Mouse (Mus musculus) layer of hippocampus, postnatal 10 days (tissue): ENCODE measurements at regions not wholly inside any gene's neighbourhood (a gene's known extent, or its start where the extent isn't known, plus 50 kb on each side); places are given as distances from the start of the nearest gene placed in this dataset.
A peak's percentile ranks its signal among the peaks of the same experiment; 100 is the strongest.
"Not testable (repeated sequence)": the region's sequence is repeated elsewhere in the genome, so short reads cannot be mapped to it uniquely, and the experiment has no call there.

Source experiments
- DNase-seq, 2 experiments: peaks; one replicate each; pipeline ENCODE4 v3.0.0; 2021; ENCODE audit warnings: low spot score in 2 of 2

- DNase-seq, result not testable (repeated sequence)
Measured at GRCm38 (mm10) chr6:18566934-18567333, 52.3 kb upstream of the Cttnbp2 start.

DNA sequence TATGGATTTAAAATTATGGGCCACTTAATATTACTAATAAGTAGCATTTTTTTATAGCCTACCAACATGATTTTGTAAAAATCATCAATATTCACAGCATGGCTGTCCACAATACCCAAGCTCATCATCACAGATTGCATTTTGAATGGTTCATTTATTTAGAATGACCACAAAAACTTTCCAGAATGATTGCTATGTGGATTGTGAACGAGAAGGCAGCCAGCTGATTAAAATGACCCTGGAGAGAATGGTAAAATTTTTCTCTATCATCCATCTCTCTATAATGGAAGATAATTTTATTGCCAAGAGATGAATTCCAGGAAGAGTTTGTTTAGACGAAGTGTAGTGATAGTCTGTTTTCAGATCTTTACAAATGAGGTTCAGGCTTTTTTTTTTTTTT lies 54.6 kb upstream of the Cttnbp2 start:
- DNase-seq, result no peak

DNA sequence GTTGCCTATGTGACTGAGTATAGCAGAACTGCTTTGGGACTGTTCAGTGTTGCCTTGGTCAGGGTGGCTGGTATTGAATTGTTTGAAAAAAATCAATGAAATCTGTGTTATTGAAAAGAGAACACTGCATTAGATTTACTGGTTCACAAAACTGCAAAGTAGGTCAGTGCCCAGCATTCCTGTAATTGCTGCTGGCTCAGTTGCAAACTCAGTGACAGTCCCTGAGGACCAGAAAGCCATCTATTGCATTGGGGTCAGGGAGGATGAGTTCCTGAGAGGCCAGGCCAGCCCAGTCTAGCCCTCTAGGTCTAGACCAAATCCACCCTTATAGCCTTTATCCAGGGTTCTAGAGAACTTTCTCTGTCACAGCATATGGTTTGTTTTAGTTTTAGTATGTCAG lies 63.9 kb upstream of the Cttnbp2 start:
- no peak for DNase-seq

GRCm38 (mm10) chr6:18589436-18589835 lies 74.8 kb upstream of the Cttnbp2 start:
- DNase-seq, result no peak

- no peak for DNase-seq
Measured at GRCm38 (mm10) chr6:18596680-18597079, 82.0 kb upstream of the Cttnbp2 start.

DNA sequence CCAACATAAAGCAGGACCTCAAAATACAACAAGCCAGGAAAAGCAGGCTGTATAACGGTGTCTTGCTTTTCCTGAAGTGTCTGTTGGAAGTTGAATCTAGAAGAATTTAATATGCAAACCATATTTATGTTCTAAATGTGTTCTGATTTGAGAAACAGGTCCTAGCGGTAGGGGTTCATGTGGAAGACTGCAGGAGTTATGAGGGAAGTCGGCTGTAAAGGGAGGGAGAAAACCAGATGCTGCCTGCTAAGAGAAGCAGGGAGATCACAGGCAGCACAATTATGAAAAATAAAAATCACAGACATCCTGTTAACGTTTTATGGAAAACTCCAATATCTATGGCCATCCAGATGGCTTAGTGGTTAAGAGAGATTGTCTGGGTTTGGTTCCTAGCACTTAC lies 85.0 kb upstream of the Cttnbp2 start:
- DNase-seq, result no peak

DNA sequence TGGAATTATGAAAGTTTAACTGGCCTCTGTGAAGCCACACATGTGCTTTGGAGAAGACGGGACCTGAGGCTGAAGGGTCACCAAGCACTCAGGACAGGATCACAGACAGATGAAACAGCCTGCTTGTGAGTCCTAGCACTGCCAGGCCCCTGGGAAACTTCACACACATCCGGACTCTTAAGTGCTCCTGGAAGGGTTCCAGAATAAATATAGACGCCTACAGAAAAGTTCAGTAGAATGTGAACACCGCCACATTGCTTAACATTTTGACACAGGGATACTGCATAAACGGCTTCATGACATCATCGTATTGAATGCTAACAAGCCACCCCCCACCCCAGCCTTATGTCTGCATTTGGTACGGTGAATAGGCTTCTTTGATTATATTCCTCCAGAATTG lies 87.3 kb upstream of the Cttnbp2 start:
- no peak for DNase-seq

DNA sequence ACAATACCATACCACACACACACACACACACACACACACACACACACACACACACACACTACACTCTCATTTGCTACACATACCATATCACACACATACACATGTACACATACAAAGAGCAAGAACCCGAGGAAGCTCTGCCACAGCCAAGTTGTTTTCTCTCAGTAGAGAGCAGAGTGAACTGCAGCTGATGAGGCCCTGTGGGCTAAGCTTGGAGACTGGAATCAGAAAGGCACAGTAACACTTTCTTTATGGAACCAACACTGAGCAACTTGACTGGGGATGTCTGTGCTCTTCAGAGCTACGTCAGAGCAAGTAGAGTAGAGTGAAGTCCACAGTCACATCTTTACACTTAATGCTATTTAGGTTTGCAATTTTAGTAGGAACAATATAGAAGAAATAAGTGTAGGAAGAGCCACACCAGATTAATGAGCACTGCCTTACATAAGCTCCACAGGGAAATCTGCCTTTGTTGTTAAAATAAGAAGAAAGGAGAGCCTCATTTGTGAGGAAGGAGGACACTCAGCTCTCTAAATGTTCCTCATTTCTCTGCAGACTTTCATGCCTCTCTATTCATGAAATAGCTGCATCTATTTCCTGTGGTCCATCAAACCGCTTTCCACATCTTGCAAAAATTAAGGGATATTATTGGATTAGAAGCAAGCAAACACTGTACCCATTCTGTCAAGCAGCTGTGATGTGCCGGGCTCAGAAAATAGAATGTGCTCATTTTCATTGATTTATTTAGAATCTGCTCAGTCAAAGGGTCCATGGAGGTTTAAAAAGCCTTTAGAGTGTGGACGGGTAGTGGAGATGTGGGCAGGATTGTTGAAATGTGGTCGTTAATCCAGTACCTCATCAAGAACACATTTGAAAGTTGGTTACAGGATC lies 107.0 kb upstream of the Cttnbp2 start:
- peak in 1 of 2 experiments; percentile 13 for DNase-seq

DNA sequence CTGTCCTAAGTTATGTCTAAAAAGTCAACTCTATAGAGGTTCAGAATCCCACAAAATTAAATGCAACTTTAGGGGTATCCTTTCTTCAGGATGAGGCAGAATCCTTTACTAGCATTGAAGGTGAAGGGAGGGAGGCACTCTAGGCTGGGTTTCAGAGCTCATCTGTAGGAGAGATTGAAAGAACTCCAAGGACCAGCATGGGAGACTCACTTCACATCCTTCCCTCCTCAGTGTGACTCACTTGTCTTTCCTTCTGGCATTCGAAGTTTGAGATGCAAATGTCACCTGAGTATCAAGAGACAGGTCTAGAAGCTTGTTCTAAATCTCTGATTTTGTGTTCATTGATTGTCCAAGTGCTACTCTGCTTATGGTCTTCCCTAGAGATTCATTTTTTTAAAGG lies 113.9 kb upstream of the Cttnbp2 start:
- DNase-seq, result no peak

DNA sequence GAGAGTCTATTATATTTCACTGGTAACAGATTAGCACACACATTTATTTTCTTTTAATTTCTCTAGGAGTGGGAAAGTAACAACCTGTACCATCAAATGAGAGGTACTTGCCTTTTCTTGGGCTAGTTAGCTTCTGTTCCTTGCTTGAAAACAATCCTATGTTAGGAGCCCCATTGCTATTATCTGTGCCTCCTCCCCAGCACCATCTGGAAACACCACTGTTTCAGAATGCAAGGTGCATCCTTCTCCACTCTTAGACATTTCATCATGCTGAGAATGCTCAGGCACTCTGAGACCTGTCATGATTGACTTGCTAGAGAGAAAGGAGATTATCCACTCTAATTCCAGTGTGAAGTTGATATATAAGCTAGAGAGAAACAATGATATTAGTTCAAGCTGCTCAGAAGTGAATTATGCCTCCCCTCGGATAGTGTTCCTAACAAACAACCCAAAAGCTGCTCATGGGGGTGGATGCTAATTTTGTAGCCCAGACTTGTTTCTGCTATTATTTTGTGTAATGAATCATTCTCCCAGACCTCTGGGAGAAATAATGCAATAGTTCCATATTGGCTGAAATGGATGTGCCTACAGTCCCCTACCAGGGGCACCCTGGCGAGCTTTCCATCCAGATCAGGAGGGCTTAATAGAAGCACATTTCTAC lies 119.0 kb upstream of the Cttnbp2 start:
- DNase-seq, result peak in 1 of 2 experiments; percentile 15

GRCm38 (mm10) chr6:18639712-18640383 lies 125.2 kb upstream of the Cttnbp2 start:
- peak; percentile 10 to 28 for DNase-seq

- peak in 1 of 2 experiments; percentile 13 for DNase-seq
Measured at GRCm38 (mm10) chr6:18648898-18649591, 134.4 kb upstream of the Cttnbp2 start.

- DNase-seq, result no peak
Measured at GRCm38 (mm10) chr6:18651319-18651718, 136.7 kb upstream of the Cttnbp2 start.

DNA sequence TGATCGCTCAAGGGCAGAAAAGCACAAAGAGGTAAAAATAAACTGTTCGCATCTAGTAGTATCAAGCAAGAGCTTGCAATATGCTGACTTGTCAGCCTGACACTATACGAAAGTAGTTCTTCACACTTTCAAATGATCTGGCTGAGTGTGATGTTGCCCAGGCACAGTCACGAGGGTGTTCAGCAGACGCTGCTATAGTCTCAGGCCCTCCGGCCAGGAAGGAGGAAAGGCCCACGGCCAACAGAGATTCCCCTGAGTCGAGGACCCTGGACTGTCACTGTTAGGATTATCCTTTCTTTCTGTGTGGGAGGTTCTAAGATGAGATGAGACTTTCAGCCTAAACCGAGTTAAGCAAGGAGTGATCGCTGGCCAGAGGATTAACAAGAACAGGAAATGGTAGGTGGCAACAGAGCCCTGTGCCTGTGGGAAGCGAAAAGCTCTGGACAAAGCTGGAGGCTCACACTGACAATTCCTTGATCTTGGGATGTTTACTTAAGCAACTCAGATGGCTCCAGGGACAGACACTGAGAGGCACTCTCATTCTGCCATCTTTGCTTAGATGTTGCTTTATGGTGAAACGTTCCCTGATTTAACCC lies 137.5 kb upstream of the Cttnbp2 start:
- no peak for DNase-seq

DNA sequence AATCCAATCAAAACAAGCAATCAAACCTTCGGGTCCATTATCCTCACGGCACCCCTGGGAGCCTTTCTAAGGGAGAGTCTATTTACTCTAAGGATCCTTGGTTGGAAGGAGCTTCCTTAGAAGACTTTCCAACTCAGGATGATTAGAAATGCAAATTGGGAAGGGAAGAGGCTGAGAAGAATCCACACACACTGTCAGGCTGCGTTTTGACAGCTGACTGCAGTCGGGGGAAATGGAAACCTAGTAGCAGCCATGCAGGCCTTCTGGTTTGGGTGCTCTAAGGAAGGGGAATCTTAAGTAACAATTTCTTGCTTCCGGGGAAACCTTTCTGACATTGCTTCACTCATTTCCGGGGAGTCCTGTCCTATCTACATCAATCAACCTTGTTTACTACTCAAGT lies 139.6 kb upstream of the Cttnbp2 start:
- no peak for DNase-seq

DNA sequence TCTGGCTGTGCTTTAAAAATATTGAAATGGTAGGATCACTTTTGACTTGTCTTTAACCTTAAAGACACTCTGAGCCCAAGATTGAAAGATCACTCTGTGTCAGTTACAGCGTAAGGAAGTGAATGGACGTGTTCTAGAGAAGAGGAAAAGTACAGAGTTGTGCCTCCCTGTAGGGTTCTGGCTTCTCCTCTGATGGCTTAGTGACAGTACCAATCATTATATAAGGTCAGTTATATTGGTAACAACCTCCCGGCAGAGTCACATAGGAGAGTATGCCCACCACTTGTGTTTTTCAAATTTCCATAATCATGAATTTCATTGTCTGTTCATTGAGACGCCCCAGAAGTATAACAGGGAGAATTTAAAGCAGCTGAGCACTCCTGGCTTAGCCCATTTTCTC lies 141.6 kb upstream of the Cttnbp2 start:
- no peak for DNase-seq

- no peak for DNase-seq
Measured at GRCm38 (mm10) chr6:18656772-18657401, 142.2 kb upstream of the Cttnbp2 start.

DNA sequence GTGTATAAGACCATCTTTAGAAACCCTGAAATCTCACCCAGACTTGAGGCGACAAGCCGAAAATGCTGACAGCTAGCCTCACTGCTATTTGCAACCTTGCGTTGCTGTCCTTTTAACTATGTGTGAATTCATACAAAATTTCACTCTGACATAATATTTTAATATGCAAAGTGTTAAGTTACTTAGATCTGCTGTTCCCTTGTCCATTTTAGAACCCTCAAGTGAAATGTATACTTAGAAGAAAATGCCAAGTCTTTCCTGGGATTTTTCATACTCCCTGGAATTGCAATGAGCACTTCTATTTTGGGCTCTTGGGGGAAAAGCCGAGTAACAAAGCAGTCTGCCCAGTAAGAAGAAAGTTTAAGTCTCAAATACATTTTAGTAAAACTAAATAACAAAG lies 150.0 kb upstream of the Cttnbp2 start:
- DNase-seq, result no peak

GRCm38 (mm10) chr6:18665992-18666391 lies 151.3 kb upstream of the Cttnbp2 start:
- no peak for DNase-seq

- DNase-seq, result no peak
Measured at GRCm38 (mm10) chr6:18666543-18666942, 151.9 kb upstream of the Cttnbp2 start.

DNA sequence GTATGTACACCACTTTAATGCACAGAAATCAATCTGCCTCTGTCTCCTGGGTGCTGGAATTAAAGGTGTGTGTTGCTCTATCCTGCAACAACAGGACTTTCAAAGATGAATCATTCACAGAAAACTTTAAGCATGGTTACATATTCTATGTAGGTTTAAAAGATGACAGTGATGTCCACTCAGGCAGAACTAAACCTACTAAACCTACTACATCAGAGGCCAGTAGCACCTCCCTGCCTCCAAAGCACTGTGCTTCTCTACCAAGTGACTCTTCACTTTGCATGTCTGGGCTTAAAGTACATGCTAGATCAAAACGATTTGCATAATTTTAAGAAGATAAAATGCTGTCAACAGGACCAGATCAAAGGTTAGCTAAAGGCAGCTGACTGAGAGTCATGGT lies 156.0 kb upstream of the Cttnbp2 start:
- no peak for DNase-seq
